Mouse (Mus musculus) testis, adult 2 months (tissue): ENCODE measurements around the gene Farp1.

ENCODE experiments used
- CTCF ChIP-seq: fragments of 200-500 bp; IDR thresholded peaks from 2 replicates; pipeline ENCODE4 v1.5.1; 2012; ENCODE audit warnings: low read depth, mild to moderate bottlenecking, inconsistent platforms, low read length, moderate library complexity; ENCODE audit not compliant: control insufficient read depth, insufficient read depth, insufficient replicate concordance
- POLR2A ChIP-seq: fragments of 200-500 bp; IDR thresholded peaks from 2 replicates; pipeline ENCODE4 v1.6.1; 2012; ENCODE audit warnings: low read depth, mild to moderate bottlenecking, inconsistent platforms, low read length, moderate library complexity; ENCODE audit not compliant: control insufficient read depth

DNA sequence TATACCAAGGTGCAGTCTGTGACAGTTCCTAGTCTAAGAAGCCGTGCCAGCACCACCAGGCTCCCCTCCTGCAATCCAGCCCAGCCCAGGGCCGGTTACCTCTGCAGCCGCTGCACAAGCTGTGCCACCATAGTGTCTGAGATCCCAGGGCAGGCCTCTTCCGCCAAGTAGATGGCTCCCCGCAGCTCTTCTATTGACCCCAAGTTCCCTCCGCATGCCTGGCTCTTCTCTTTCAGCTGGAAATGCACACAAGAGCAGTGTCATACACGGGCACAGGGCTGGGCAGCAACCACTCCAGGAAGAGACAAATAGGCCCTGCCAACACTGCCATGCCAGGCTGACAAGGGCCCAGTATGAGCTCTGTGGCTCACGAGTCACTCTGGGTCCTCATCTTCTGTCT, 256.9 kb downstream of the Farp1 start:
- TF ChIP-seq CTCF (no peak), POLR2A (no peak)
